Mouse (Mus musculus) heart, embryonic 11.5 days (tissue): ENCODE results near the gene Rspo1. TPM values are rescaled to one million over a fixed set of nuclear protein-coding genes. Genes with fewer than 3 reads are reported as not detected.

Source experiments
- ATAC-seq: fragments of 200-750 bp; cut with Nextera tagmentation; replicated peaks from 2 replicates; pipeline ENCODE4 v1.8.0; 2017; ENCODE audit warnings: moderate library complexity; ENCODE audit not compliant: insufficient number of reproducible peaks, low FRiP score, low TSS enrichment
- H3K27ac ChIP-seq: fragments of 300-500 bp; sonication (generic); 2 replicates; pipeline ENCODE4 v1.5.1; 2014; ENCODE audit warnings: mild to moderate bottlenecking, low read depth, low read length
- H3K27me3 ChIP-seq: fragments of 300-500 bp; sonication (generic); 2 replicates; pipeline ENCODE4 v1.6.1; 2014; ENCODE audit warnings: mild to moderate bottlenecking, low read length, mixed read lengths; ENCODE audit not compliant: control insufficient read depth, insufficient read depth
- H3K36me3 ChIP-seq: fragments of 300-500 bp; sonication (generic); 2 replicates; pipeline ENCODE4 v1.6.1; 2014; ENCODE audit warnings: mild to moderate bottlenecking, low read length, moderate library complexity, mixed read lengths; ENCODE audit not compliant: control insufficient read depth, insufficient read depth
- H3K4me1 ChIP-seq: fragments of 300-500 bp; sonication (generic); 2 replicates; pipeline ENCODE4 v1.6.1; 2014; ENCODE audit warnings: low read length; ENCODE audit not compliant: control insufficient read depth, insufficient read depth
- H3K4me2 ChIP-seq: fragments of 300-500 bp; sonication (generic); 2 replicates; pipeline ENCODE4 v1.6.1; 2014; ENCODE audit warnings: mild to moderate bottlenecking, moderate library complexity
- H3K4me3 ChIP-seq: fragments of 300-500 bp; sonication (generic); 2 replicates; pipeline ENCODE4 v1.5.1; 2014; ENCODE audit warnings: low read depth, low read length
- H3K9ac ChIP-seq: fragments of 300-500 bp; sonication (generic); 2 replicates; pipeline ENCODE4 v1.6.1; 2014; ENCODE audit warnings: mild to moderate bottlenecking, low read depth, low read length, moderate library complexity
- H3K9me3 ChIP-seq: fragments of 300-500 bp; sonication (generic); replicated peaks from 2 replicates; pipeline ENCODE4 v1.6.1; 2016; ENCODE audit warnings: low read length; ENCODE audit not compliant: control insufficient read depth
- WGBS: fragments of 180-500 bp; shearing (Covaris S2); extraction: QIAGEN DNeasy Blood & Tissue Kit; methylation state at CpG from one replicate; pipeline ENCODE4 v1.1.7; 2014; ENCODE audit not compliant: insufficient replicate concordance; 5-methylcytosine and 5-hydroxymethylcytosine counted together
- polyA plus RNA-seq: library from polyadenylated mRNA; unstranded; fragments of >200 nt; fragmentation: Nextera tagmentation; extraction: Ambion mirVana; gene quantifications from 2 replicates; pipeline ENCODE4 v1.2.1, GENCODE M21; 2014

Rspo1 gene
- polyA plus RNA-seq, 1 experiment from 2014 or later, result 10.4 TPM

- H3K9ac ChIP-seq, result peak overlapping the region; percentile 92
- under 1% methylated on average over 50 of the region's 50 CpGs for WGBS
- ATAC-seq, result peak; percentile 98
- peaks cover 4% of the 10 kb centered on the region; the same call in 1 of the 2 replicates for H3K4me1 ChIP-seq
- H3K27me3 ChIP-seq, result no peaks in the 10 kb centered on the region
- H3K4me2 ChIP-seq, result peak overlapping the region; percentile 64
- no peaks in the 10 kb centered on the region for H3K9me3 ChIP-seq
- H3K36me3 ChIP-seq, result peaks cover 2% of the 10 kb centered on the region
- peak overlapping the region; percentile 38; the same call in 1 of the 2 replicates for H3K27ac ChIP-seq
- peak overlapping the region; percentile 90 for H3K4me3 ChIP-seq
These were observed 43.8 kb downstream of the Rspo1 start for GRCm38 (mm10) chr4:125029891-125030614.

GRCm38 (mm10) chr4:125034341-125034740 is 48.1 kb downstream of the Rspo1 start:
- no peak for ATAC-seq
- H3K36me3 ChIP-seq, result peaks cover 12% of the 10 kb centered on the region

GRCm38 (mm10) chr4:125044454-125044853 is 58.2 kb downstream of the Rspo1 start:
- WGBS, result 83% methylated on average over 7 of the region's 7 CpGs
- Histone ChIP-seq H3K27ac (no peak overlapping the region), H3K27me3 (no peaks in the 10 kb centered on the region), H3K4me3 (no peak overlapping the region), H3K4me2 (no peak overlapping the region), H3K4me1 (no peaks in the 10 kb centered on the region), H3K9ac (no peak overlapping the region), H3K36me3 (peaks cover 38% of the 10 kb centered on the region), H3K9me3 (no peaks in the 10 kb centered on the region)
- no peak for ATAC-seq

More at GRCm38 (mm10) chr4:125034341-125034740, 48.1 kb downstream of the Rspo1 start:
- no peak overlapping the region for H3K9ac ChIP-seq
- no peaks in the 10 kb centered on the region for H3K27me3 ChIP-seq
- H3K4me1 ChIP-seq, result peaks cover 4% of the 10 kb centered on the region; the same call in 1 of the 2 replicates
- H3K4me2 ChIP-seq, result no peak overlapping the region
- no peaks in the 10 kb centered on the region for H3K9me3 ChIP-seq
- 95% methylated on average over 4 of the region's 4 CpGs for WGBS
- H3K4me3 ChIP-seq, result no peak overlapping the region
- H3K27ac ChIP-seq, result no peak overlapping the region

DNA sequence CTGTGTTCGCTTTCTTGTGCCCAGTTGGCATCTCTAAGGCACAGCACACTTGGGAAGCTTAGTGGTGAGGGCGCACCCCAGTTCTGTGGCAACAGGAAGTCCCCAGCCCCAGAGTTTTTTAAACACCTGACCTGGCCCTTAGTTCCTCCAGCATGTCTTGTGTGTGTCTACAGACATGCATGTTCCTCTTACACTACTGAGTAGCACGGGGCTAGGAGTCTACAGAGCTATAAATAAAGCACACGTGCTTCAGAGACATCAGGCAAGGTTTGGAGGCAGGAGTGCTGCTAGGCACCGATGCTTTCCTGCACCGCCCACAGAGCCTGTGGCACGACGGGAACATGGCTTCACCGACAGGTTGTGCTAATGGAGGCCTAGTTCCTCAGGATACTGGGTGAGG is 69.2 kb downstream of the Rspo1 start:
- 73% methylated on average over 9 of the region's 9 CpGs for WGBS
- no peak for ATAC-seq
- Histone ChIP-seq H3K27ac (no peak overlapping the region), H3K36me3 (peaks cover 15% of the 10 kb centered on the region), H3K9me3 (no peaks in the 10 kb centered on the region), H3K4me2 (no peak overlapping the region), H3K9ac (no peak overlapping the region), H3K27me3 (no peaks in the 10 kb centered on the region), H3K4me3 (no peak overlapping the region), H3K4me1 (peaks cover 14% of the 10 kb centered on the region)

DNA sequence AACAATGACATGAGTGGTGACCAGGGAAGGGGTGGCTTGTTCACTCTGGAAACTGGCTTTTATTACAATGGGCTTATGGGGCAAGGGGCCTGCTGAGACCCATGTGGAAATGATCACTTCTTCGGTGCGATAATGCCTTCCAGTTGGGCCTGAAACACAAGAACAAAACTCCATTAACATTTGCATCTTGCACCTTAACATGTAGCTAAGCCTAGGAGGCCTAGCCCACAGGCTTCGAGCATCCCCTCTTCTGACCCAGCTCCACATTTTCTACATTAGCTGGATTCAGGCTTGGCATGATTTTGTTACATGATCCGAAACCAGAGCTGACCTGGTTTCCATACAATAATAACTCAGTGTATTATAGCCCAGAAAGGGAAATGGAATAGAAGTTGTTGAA is 70.2 kb downstream of the Rspo1 start:
- no peaks in the 10 kb centered on the region for H3K27me3 ChIP-seq
- no peaks in the 10 kb centered on the region for H3K9me3 ChIP-seq
- H3K4me1 ChIP-seq, result peaks cover 14% of the 10 kb centered on the region
- no peak overlapping the region for H3K27ac ChIP-seq
- no peak for ATAC-seq
- WGBS, result 89% methylated on average over 4 of the region's 4 CpGs
- H3K4me2 ChIP-seq, result no peak overlapping the region
- H3K9ac ChIP-seq, result no peak overlapping the region
- peaks cover 15% of the 10 kb centered on the region for H3K36me3 ChIP-seq
- H3K4me3 ChIP-seq, result no peak overlapping the region

- Histone ChIP-seq H3K27ac (peak overlapping the region; percentile 62; the same call in 1 of the 2 replicates), H3K36me3 (peaks cover 15% of the 10 kb centered on the region), H3K4me3 (no peak overlapping the region), H3K9ac (no peak overlapping the region), H3K4me2 (peak overlapping the region; percentile 9), H3K9me3 (no peaks in the 10 kb centered on the region), H3K27me3 (no peaks in the 10 kb centered on the region), H3K4me1 (peaks cover 14% of the 10 kb centered on the region)
- WGBS, result 5% methylated on average over 3 of the region's 3 CpGs
- ATAC-seq, result peak; percentile 52; the same call in 1 of the 2 replicates
These were observed 71.0 kb downstream of the Rspo1 start for GRCm38 (mm10) chr4:125057273-125057672.

GRCm38 (mm10) chr4:125058033-125058432 is 71.8 kb downstream of the Rspo1 start:
- Histone ChIP-seq H3K4me2 (no peak overlapping the region), H3K9me3 (no peaks in the 10 kb centered on the region), H3K4me1 (peaks cover 14% of the 10 kb centered on the region), H3K27me3 (no peaks in the 10 kb centered on the region), H3K9ac (no peak overlapping the region), H3K27ac (no peak overlapping the region), H3K4me3 (no peak overlapping the region), H3K36me3 (peaks cover 12% of the 10 kb centered on the region)
- no peak for ATAC-seq
- WGBS, result 31% methylated on average over 5 of the region's 5 CpGs
